Mouse (Mus musculus) layer of hippocampus, adult 9-10 months (tissue): ENCODE measurements around the gene Nav2.

Source experiments
- DNase-seq: peaks from one replicate; pipeline ENCODE4 v3.0.0; 2022; ENCODE audit warnings: low spot score

Nav2 gene

DNA sequence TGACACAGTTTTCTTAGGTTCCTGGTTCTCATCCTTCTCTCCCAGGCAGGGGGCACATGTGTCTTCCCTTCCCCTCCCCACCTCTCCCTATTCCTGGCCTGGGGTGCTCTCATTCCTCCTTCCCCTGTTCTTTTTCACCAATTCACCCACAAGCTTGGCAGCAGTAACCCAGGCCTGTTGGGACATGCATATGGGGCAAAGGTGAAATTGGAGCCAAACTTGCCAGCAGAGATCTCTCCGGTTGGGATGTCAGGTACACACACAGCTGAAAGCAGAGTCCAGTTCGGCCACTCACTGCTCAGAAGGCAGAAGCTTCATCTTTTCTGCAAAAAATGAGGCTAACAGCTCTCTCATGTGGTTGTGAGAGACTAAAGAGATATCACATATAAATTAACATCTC lies 26.3 kb downstream of the Nav2 start:
- no peak for DNase-seq

DNA sequence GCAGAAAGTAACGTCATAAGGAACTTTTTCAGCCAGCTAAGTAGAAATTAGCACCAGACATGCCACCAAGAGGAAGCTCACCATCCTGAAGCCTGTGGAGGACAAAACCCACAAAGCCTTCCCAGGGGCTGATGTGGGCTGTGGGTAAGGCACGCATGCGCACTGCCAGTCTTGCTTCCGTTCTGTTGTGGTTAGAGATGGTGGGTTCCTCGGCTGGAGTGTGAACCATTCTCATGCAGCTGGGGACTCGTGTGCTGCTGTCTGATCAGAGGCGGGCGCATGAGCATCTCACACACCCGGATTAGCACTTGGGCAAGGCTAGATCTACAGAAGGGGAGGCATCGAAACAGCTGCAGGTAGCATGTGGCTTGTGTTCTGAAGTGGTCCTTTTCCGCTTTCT lies 29.0 kb downstream of the Nav2 start:
- DNase-seq: no peak

DNA sequence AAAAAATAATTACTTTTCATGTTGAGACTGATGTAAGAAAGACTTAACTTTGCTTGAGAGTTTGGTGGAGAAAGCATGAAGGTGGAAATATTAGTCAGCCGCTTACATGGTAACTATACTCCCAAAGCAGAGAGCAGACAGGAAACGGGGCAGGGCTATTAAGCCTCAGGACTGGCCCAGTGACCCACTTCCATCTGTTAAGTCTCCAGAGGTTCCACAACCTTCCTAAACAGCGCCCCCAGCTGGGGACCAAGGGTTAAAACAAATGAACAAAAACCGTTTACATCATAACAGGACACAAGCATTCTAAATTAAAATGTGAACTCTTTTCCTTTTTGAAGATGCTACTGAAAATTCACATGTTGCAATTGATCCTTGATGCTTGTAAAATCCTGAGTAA lies 29.7 kb downstream of the Nav2 start:
- DNase-seq: no peak

DNA sequence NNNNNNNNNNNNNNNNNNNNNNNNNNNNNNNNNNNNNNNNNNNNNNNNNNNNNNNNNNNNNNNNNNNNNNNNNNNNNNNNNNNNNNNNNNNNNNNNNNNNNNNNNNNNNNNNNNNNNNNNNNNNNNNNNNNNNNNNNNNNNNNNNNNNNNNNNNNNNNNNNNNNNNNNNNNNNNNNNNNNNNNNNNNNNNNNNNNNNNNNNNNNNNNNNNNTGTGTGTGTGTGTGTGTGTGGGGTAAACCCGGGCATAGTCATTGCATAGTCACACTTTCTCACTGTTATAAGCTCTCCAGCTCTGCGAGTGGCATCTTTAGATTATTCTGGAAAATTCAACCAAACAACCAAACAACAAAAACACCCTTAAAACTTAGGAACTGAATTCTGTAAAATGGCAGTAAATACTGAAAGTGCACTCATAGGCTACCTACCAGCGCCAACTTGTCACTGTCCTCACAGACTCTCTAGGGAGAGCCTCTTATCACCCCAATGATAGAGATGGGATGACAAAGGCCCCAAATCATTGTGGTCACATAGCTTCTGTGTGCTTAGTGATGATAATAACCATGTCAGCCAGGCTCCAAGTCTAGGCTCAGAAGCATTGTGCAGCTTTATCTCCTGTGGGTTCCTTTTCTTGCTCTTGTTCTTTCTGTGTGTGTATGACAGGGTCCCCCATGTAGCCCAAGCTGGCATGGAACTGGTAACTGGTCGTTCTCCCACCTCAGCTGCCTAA lies 40.0 kb downstream of the Nav2 start:
- DNase-seq: no peak

DNA sequence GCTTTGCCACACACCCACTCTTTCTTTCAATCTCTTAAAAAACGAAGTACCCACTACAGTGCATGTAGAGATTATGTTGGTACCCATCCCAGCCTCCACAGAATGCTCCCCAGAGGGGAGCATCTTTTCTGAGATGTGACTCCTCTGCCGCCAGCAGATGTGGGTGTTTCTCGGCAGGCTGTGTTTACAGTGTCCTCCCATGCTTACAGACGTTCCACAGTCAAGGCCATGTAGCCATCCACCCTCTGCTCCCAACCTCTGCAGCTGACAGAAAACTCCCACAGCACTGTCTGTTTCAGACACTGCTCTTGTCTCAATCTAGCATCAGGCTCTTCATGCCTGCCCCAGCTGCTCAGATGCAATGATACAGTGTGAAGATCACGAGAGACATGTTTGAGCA lies 46.0 kb downstream of the Nav2 start:
- no peak for DNase-seq

DNA sequence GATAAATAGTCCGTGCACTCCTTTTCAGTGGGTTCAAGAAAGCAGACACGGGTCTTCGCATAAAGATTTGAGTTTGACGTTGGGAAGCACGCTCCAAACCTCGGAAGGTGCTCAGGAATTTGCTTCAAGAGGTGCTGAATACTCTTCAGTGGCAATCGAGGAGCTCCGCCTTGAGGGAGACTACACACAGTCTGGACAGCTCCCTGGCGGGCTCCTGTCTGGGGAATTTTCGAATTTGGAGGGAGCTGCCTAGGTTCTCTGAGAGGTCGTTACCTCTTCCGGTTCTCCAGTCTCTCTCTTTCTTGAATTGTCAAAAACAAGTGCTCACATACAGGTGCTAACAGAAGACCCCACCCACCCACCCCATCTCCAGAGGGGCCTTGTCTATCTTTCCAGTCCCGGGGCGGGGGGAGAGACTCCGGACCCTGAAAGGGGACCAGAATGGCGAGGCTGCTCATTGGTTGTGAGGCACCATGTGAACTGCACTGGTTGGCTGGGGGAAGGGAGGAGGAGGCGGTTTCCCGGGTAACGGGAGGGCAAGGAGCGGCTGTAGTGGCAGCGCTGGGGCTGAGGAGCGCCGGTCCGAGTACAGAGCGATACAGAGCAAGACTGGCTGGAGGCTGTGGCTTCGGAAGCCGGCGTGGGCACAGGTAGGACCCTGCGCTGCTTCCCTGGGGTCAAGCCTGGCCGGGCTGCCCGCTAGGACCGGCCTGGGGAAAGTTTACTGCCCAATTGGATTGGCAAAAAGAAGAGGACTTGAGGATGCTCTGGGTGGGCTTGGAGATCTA lies 50.2 kb downstream of the Nav2 start:
- peak; percentile 75 for DNase-seq

DNA sequence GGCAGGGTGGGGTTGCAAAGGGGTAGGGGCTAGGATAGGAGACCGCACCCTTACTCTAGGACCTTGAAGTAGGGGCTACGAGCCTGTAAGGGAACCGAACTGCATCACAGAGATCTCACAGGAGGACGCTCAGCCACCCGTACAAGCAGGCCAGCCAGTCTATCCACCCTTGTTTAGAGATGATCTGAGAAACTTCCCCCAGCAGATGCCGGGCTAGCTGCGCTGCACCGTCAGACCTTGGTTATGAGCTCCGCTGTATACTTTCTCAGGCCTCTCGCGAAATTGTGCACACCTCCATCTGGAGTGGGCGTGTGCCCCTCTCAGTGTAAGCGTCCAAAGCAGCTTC lies 50.8 kb downstream of the Nav2 start:
- no peak for DNase-seq

DNA sequence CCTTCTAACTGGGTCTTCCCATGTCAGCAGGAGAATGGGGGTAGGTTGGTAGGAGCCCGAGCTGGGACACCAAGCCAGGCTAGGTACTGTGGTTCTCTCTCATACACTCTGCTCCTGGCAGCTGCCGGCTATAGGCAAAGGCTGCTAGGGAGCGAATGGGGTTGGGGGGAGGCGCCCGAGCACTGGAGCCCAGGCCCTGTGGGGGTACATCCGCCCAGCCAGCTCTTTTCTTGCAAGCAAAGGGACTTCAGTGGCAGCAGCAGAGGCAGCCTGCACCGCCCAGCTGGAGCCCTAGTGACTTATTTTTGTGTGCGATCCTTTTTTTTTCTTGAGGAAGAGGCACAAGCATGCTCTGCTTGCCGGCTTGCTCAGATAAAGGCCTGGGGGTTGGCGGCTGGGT lies 51.6 kb downstream of the Nav2 start:
- DNase-seq: no peak

DNA sequence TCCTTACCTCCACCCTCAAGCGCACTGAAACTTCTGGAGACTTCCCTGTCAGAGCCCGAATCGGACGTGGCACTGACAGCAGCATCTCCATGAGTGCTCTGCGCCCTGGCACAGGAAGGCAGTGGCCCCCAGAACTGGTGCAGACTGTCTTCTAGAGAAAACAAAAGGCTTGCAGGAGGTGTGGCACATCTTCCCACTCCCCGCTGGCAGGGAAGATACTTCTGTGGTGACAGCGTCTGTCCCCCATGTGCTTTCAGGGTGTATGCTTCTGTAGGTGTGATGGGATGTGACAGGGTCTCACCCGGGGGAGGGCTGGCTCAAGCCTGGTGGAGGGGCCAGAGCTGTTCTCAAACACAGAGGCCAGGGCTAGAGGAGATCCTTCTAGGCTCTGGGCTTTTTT lies 53.0 kb downstream of the Nav2 start:
- no peak for DNase-seq

DNA sequence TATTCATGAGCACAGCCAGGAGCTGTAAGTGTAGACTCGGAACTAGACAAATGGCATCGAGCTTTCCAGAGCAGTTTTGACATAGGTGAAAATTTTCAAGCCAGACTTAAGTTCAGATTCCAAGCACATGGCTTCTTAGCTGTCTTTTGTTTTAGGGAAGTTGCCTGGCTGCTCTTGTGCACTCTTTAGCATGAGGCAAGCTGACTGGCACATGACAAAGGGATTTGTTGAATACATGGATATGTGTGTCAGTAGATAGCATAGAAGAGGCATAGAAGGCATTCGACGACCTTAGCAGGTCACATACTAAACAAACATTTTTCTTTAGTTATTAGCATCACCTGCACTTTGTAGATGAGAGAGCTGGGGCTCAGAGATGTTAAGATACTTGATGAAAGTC lies 53.4 kb downstream of the Nav2 start:
- no peak for DNase-seq

DNA sequence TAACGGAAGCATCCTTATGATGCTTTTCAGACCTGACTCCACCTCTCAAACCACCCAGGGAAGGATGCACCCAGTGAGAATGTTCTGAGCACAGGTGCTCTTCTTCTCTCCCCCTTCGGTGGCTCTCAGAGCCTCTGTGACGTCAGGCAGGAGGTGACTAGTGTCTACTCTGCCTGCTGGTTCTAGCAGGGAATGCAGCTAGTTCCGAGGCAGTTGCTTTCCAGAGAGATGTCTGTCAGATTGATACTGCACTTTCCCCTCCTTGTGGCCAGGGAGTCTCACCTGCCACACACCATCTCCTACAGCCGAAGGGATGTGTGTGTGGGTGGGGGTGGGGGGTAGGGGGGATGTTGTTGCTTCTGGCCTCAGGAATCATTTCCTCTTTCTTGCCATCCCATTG lies 54.6 kb downstream of the Nav2 start:
- no peak for DNase-seq

DNA sequence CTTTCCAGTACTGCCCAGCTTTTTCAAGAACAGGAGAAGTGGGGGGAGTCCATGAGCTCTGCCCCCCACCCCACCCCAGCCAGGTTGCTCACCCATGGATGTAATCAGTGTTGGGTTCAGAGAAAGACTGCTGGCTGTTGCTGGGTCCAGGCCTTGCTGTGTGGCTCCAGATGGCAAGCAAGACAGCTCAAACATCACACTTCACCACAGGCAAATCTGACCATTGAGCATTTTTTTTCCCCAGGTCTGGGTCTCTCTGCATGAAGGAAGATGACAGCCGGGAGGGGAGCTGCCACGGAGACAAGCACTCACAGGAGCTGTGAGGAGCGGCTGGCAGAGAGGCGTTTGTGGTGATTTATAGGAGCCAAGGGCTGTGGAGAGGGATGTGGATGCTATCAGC lies 55.0 kb downstream of the Nav2 start:
- DNase-seq: no peak

DNA sequence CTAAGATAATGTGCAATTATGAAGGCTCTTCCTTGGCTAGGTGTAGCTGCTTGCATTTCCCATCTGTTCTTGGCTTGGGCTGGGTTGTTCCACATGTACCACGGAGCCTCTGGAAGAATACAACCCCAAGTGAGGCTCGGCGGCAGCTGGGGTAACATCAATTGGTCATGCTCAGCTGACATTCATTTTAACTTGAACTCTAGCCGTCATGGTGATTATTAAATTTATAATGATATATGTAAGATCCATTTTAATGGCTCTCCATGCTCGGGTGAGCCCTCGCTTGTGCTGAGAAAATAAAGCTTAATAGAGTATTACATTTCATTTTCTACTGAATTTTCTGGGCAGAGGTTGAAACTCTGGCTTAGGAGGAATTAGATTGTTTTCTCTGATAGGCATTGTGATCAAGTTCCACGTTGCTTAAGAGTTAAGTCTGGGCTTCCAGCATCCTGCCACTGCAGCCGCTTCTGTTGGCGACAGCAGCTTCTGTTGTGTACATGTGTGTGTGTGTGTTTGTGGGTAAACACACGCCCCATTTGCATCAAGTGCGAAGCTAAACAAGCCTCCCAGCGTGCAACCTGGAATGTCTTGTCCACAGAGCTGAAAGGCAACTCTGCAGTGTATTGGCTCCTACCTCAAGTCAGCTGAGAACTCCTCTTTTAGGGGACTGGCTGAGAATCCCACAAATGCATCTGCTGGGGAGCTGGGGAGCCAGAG lies 57.4 kb downstream of the Nav2 start:
- DNase-seq: no peak

DNA sequence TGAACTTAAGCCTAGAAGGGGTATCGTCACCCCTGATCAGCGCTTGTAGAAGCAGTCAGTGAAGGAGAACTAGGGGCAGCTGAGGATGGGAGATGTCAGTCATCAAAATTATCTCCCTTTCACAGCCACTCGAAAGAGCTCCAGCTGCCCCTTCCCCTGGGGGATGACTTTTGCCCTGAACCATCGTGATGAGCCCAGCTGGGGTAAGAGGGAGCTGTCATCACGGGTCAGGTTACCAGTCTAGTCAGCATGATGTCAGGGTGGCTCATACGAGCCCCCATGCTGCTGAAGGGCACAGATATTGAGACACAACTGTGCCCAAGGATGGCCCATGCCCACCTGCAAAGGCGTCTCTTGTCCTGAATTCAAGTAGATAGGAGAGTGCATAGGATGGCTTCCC lies 72.5 kb downstream of the Nav2 start:
- no peak for DNase-seq

DNA sequence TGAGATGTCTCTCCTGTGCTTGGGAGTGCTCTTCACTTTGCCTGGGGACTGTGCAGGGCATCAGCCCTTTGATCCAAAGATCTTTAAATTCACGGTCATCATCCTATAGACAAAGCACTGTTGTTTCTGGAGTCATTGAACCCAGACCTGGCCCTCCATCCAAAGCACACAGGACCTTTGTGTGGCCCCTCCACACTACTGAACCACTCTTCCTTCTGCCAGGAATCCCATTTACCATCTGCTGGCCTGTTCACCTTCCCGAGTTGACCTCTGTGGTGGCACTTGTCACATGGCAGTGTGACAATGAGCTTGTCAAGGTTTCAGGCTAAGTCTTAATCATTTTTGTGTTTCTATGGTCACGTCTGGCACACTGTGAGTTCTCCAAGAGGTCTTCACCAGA lies 73.3 kb downstream of the Nav2 start:
- no peak for DNase-seq

DNA sequence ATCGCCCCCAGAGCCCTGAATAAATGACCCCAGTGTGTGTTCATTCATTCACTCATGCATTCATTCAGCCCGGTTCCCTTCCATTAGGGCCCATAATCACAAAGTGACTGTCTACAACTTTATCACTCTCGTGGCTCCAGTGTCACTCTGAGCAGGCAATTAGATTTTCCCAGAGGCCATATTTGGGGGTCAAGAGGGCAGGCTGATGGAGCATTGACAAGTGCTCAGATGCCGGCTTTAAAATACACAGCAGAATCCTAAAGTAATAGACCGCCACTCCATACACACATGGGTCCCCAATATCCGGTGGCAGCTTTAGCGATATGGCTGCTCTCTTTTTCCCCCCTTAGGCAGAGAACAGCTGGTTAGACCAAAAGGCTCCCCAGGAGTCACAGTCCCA lies 74.1 kb downstream of the Nav2 start:
- DNase-seq: no peak

DNA sequence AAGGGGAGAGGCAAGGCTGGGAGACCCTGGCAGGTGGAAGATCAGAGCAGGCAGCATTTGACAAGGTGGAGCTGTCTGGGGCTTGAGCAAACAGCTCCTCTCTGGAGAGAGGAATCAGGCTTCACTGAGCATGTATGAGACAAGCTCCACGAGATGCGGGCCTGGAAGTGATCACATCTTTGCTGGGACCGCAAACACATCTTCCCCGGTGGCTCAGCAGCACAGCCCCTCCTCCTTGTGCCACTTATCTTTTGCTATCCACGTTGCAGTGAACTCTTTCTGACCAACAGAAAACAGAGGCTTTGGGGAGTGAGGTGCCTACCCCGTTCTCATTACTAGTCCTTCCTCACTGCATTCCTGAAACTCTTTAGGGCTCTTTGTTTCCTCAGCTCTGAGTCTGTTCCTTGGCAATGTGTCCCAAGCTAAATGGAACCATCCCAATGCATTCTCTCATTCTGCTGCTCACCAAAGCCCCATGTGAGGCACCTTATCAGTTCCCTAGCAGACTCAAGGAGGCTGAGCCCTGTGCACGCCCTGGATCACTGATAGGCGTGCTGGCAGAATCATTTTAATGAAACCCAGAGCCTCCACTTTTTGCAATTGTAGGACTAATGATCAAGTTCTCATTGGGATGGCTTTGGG lies 83.5 kb downstream of the Nav2 start:
- no peak for DNase-seq

DNA sequence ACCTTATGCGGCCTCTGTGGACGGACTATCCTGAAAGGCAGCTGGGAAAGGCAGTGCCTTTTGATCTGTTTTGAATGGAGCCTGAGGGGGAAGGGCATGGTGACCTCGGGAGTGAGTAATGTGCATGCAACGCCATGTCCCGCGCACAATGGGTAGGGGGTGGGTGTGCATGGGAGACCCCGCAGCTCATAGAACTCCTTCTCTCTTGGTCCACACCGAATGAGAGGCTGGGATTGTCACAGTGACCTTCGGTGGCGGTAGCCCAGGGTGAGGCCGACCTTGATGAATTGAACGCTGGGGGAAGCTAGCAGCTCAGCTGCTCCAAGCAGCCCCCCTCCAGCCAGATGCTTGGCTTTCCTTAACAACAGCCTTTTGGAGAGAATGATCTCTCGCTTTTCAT lies 86.7 kb downstream of the Nav2 start:
- DNase-seq: no peak

DNA sequence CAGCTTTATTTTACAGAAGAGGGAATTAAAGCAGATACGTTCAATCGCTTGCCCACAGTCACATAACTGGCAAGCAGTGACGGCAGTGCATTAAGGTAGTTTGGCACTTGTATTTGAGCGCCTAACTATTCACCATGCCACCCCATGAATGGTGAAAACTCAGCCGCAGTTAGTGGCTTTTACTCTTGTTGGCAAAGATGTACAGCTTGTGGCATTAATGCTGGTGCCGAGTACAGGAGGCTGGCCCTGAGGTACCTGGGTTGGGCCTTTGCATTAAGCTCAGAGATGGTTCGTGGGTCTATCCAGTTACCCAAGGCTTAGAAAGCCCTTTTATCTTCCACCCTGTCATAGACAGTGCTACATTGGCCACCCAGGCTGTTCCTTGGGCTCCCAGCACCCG lies 87.2 kb downstream of the Nav2 start:
- no peak for DNase-seq

DNA sequence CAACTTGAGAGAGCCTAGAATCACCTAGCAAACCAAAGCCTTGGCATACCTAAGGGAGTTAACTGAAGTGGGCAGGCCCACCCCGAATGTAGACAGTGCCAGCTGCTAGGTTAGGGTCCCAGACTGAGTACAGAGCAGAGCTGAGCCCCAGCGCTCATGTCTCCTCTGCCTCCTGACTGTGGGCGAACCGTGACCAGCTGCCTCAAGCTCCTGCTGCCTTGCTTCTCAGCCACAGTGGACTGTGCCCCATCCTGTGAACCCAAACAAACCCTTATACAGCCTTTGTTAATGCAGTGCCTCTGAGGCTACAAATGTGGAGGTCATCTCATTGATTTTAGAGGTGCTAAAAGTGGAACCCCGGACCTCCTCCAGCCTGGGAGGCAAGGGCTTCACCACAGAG lies 88.3 kb downstream of the Nav2 start:
- no peak for DNase-seq

DNA sequence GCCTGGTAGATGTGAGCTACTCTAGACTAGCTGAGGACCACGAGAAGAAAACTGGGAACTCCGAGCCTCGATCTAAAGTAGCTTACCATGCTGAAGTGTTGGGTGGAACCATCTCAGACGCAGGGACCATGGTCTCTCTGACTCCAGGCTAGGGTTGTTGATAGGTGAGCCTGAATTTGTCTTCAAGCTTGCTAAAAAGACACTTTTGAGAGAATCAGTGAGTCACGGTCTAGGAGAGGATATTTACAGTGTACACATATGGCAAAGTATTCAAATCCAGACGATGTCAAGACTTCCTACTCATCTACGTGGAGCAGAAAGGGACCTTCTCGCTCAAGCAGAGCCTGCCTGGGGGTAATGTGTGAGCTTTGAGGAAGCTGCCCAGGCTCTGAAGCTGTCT lies 89.6 kb downstream of the Nav2 start:
- no peak for DNase-seq

DNA sequence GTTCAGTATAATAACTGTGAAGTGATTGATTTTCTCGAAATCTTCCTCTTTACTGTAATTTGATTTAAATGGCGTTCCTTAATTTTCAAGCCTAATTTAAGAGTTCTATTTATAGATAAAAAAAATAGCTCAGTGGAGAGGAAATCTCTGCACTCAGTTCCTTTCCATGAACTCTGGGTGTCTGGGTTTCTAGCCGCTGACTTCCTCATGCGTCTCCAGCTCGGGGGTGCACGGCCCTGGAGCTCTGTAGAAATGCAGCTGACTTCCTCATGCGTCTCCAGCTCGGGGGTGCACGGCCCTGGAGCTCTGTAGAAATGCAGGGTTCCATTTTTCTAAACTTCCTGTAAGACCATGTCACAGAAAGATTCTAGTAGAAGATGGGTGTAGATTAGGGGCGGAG lies 90.1 kb downstream of the Nav2 start:
- DNase-seq: no peak

DNA sequence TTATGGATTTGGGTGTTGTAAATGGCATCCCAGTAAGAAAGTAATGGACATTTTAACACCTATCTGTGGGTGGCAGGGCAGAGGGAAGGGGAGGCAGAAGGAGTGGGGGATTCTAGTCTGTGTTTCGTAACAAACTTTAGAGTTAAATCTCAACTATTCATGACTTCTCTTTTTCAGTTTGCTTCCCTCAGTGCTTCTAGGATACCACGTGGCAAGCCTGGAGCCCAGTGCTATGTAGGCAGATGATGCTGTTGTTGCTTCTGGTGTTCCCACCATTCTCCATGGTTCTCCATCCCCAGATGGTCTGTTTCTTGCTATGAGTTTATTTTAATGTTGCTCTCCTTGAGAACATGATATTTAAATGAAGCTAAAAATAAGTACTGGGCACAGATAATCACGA lies 92.3 kb downstream of the Nav2 start:
- DNase-seq: no peak
